Mouse (Mus musculus) hindbrain, embryonic 16.5 days (tissue): Measurements from ENCODE around the gene Psd4. TPM values are rescaled to one million over a fixed set of nuclear protein-coding genes. Genes with fewer than 3 reads are reported as not detected.

Source experiments
- ATAC-seq: fragments of 200-750 bp; cut with Nextera tagmentation; 2 replicates; pipeline ENCODE4 v1.8.0; 2017; ENCODE audit warnings: moderate TSS enrichment, moderate library complexity
- H3K27ac ChIP-seq: fragments of 300-500 bp; sonication (generic); 2 replicates; pipeline ENCODE4 v1.5.1; 2014; ENCODE audit warnings: low read depth, mild to moderate bottlenecking, control low read depth, low read length, moderate library complexity
- H3K27me3 ChIP-seq: fragments of 300-500 bp; sonication (generic); replicated peaks from 2 replicates; pipeline ENCODE4 v1.6.1; 2014; ENCODE audit warnings: low read length; ENCODE audit not compliant: control insufficient read depth, insufficient read depth
- H3K36me3 ChIP-seq: fragments of 300-500 bp; sonication (generic); 2 replicates; pipeline ENCODE4 v1.6.1; 2014; ENCODE audit warnings: mild to moderate bottlenecking, low read length, moderate library complexity, mixed read lengths; ENCODE audit not compliant: control insufficient read depth, insufficient read depth
- H3K4me1 ChIP-seq: fragments of 300-500 bp; sonication (generic); 2 replicates; pipeline ENCODE4 v1.6.1; 2014; ENCODE audit warnings: low read depth, low read length; ENCODE audit not compliant: control insufficient read depth, insufficient read depth
- H3K4me2 ChIP-seq: fragments of 300-500 bp; sonication (generic); 2 replicates; pipeline ENCODE4 v1.6.1; 2014; ENCODE audit warnings: mild to moderate bottlenecking, low read length, control low read depth, moderate library complexity
- H3K4me3 ChIP-seq: fragments of 300-500 bp; sonication (generic); 2 replicates; pipeline ENCODE4 v1.5.1; 2014; ENCODE audit warnings: mild to moderate bottlenecking, low read length, control low read depth, moderate library complexity
- H3K9ac ChIP-seq: fragments of 300-500 bp; sonication (generic); 2 replicates; pipeline ENCODE4 v1.6.1; 2014; ENCODE audit warnings: low read depth, mild to moderate bottlenecking, control low read depth, low read length, moderate library complexity
- H3K9me3 ChIP-seq: fragments of 300-500 bp; sonication (generic); 2 replicates; pipeline ENCODE4 v1.6.1; 2014; ENCODE audit warnings: mild to moderate bottlenecking, low read length, moderate library complexity; ENCODE audit not compliant: control insufficient read depth
- WGBS: fragments of 180-500 bp; shearing (Covaris S2); extraction: QIAGEN DNeasy Blood & Tissue Kit; methylation state at CpG from one replicate; pipeline ENCODE4 v1.1.7; 2014; 5-methylcytosine and 5-hydroxymethylcytosine counted together
- polyA plus RNA-seq: library from polyadenylated mRNA; unstranded; fragments of >200 nt; fragmentation: Nextera tagmentation; extraction: Ambion mirVana; gene quantifications from 2 replicates; pipeline ENCODE4 v1.2.1, GENCODE M21; 2015

The Psd4 gene
- polyA plus RNA-seq, 1 experiment from 2014 or later: 2.3 TPM

DNA sequence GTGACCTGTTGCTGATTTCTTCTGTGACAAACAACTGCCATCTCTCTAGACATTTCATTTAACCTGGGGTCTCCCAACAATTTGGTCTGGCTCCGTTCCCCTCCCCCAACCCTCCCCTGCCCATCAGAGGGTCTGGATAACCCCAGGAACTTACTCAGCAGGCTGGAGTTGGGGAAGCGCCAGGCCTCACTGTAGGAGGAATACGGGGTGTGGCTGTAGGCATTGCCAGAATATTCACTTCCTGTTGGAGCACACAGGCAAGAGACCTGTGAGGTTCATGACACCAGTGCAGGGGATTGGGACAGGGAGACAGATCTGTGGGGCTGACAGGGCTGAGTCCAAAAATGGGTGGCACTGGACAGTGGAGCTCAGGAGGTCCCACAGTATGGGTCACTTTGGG lies 55.4 kb downstream of the Psd4 start:
- Histone ChIP-seq H3K9me3 (no peaks in the 10 kb centered on the region), H3K4me1 (peaks cover 3% of the 10 kb centered on the region), H3K4me2 (no peak overlapping the region), H3K27me3 (no peaks in the 10 kb centered on the region), H3K27ac (no peak overlapping the region), H3K4me3 (no peak overlapping the region), H3K9ac (no peak overlapping the region), H3K36me3 (no peaks in the 10 kb centered on the region)
- 82% methylated on average over 3 of the region's 3 CpGs for WGBS
- no peak for ATAC-seq

DNA sequence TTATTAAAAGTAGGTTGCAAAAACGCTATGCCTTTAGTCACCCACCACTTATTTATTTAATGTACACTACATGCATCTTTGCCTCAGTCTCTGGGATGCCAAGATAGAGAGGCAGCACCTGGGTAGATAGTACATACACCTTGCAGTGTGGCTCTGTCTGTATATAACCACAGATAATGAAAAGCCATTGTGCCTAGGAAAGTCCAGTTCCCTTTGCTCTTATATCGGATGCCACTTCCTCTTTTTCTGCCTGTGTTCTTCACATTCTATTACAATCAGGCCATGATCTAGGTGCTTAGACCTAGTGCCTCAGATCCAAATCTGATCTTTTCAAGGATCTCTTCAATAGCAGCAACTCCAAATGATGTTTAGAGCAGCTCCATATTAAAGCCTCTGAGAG lies 58.2 kb downstream of the Psd4 start:
- H3K9ac ChIP-seq: no peak overlapping the region

DNA sequence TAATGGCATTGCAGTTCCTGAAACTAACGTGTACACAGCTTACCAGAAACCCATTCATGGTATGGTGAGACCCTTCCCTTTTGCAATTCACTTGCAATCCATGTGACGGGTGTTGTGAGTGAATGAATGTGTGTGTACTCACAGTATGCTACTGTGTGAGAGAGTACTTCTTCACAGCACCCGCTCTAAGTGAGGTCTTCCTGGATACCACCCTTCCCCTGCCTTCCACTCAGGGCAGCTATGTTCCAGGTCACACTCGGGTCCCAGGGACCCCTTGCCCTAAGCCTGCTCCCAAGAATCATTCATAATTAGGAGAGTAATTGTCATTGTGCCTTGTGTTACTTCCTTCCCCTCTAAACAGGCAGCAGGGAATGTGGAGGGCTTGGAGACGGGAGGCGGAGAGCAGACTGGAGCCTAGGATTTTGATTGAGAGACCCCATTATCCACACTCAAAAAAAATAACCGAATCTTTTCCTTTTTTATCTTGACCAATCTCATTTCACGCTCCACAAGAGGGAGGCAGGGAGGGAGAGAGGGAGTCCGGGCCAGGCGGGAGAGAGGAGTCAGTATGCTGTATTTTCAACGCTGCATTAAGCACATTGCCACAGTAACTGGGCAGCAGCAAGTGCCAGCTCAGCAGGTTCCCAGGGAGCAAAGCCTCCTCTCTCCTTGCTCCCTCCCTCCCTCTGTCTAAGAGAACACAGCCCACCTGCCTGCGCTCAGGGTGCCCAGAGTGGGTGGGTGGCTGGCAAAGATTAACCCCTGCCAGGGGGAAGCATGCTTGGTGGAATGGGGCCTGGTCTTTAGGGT lies 60.7 kb downstream of the Psd4 start:
- Histone ChIP-seq H3K9ac (0 out of 2 replicates have a peak overlapping the region, but pooled peaks have one; percentile 23), H3K9me3 (no peaks in the 10 kb centered on the region), H3K27me3 (no peaks in the 10 kb centered on the region), H3K4me2 (no peak overlapping the region), H3K27ac (peak overlapping the region; percentile 81), H3K4me3 (no peak overlapping the region), H3K36me3 (no peaks in the 10 kb centered on the region), H3K4me1 (peaks cover 10% of the 10 kb centered on the region)
- 17% methylated on average over 12 of the region's 12 CpGs for WGBS
- ATAC-seq: peak; percentile 96

More for the DNA sequence above, 58.2 kb downstream of the Psd4 start:
- no peaks in the 10 kb centered on the region for H3K36me3 ChIP-seq
- ATAC-seq: no peak
- H3K4me2 ChIP-seq: no peak overlapping the region
- no peaks in the 10 kb centered on the region for H3K9me3 ChIP-seq
- 79% methylated on average over 2 of the region's 2 CpGs for WGBS
- no peak overlapping the region for H3K4me3 ChIP-seq
- peaks cover 10% of the 10 kb centered on the region for H3K4me1 ChIP-seq
- no peak overlapping the region for H3K27ac ChIP-seq
- no peaks in the 10 kb centered on the region for H3K27me3 ChIP-seq

DNA sequence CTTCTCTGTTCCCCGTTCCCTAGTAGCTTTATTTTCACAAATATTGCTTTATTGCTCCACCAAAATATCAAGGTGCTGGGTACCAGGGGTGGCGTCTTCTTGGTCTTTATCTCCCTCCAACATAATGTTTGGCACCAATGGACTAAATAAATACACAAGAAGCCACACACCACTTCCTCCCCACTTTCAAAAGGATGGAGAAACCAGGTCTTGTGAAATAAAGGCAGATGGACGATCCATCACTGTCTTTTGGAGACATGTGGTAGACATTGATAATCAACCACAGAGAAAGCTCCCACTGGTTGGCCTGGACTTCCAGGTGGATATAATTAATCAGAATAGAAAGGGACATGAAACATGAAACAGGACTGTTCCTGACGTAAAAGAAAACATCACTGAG lies 62.4 kb downstream of the Psd4 start:
- no peaks in the 10 kb centered on the region for H3K9me3 ChIP-seq
- H3K27ac ChIP-seq: no peak overlapping the region
- H3K4me2 ChIP-seq: no peak overlapping the region
- no peak overlapping the region for H3K9ac ChIP-seq
- H3K27me3 ChIP-seq: no peaks in the 10 kb centered on the region
- ATAC-seq: no peak
- no peak overlapping the region for H3K4me3 ChIP-seq
- H3K36me3 ChIP-seq: no peaks in the 10 kb centered on the region
- 82% methylated on average over 4 of the region's 4 CpGs for WGBS
- H3K4me1 ChIP-seq: peaks cover 10% of the 10 kb centered on the region

DNA sequence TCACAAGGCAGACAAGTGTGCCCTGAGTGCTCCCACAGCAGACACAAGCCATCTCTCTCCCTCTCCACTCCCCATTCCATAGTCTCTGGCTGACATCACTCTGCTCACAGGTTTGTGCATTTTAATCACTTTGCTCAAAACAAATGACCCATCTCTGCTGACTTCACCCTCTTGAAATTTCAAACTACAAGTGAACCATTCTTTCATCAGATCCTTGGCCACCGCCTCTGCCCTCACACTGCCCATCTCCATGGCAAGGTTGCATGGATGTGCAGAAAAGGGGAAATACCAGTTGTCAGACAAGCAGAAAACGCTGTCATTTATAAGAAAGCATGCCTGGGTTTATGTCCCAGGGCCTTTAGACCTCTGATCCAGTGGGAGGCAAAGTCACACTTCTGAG lies 67.3 kb downstream of the Psd4 start:
- H3K9ac ChIP-seq: no peak overlapping the region
- no peaks in the 10 kb centered on the region for H3K36me3 ChIP-seq
- no peaks in the 10 kb centered on the region for H3K4me1 ChIP-seq
- H3K27ac ChIP-seq: no peak overlapping the region
- no peak overlapping the region for H3K4me2 ChIP-seq
- no peak overlapping the region for H3K4me3 ChIP-seq
- WGBS: 84% methylated on average over 2 of the region's 2 CpGs
- no peaks in the 10 kb centered on the region for H3K27me3 ChIP-seq
- ATAC-seq: no peak
- no peaks in the 10 kb centered on the region for H3K9me3 ChIP-seq

DNA sequence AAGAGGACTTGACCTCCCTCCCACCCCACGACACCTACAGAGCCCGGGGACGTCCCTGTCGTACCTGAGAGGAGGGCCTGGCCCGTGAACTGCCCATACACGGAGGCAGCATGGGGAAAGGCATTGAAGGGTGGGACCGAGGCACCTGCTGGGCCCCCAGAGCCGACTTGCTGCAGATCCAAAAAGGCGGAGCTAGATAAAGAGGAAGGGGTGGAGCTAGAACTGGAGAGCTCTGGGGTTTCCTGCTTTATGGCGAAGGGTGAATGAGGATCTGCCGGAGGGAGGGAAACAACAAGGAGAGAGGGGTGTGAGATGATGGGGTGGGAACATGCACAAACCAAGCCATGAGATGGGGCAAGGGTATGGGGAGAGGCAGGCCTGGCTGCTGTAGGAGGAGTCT lies 68.3 kb downstream of the Psd4 start:
- Histone ChIP-seq H3K9me3 (no peaks in the 10 kb centered on the region), H3K36me3 (no peaks in the 10 kb centered on the region), H3K27ac (no peak overlapping the region), H3K4me1 (no peaks in the 10 kb centered on the region), H3K4me2 (no peak overlapping the region), H3K27me3 (no peaks in the 10 kb centered on the region), H3K9ac (no peak overlapping the region), H3K4me3 (no peak overlapping the region)
- ATAC-seq: no peak
- 83% methylated on average over 11 of the region's 11 CpGs for WGBS

DNA sequence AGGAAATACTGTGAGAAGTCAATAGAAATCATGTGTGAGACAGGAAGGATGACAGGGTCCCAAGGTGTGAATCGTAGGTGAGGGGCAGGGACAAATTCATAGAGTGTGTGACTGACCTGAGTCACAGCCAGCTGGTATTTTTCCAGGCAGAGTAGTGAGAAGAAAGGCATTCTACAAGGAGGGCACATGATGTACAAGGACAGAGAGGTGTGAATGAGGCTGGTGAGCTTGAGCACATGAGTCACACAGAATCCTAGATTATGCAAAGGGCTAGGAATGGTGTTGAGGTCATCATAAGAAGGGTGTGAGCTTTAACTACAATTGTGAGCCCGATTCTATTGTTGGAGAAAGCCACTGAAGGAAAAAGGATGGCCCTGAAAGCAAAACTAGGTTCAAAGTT lies 72.7 kb downstream of the Psd4 start:
- WGBS: 79% methylated on average over 2 of the region's 2 CpGs

DNA sequence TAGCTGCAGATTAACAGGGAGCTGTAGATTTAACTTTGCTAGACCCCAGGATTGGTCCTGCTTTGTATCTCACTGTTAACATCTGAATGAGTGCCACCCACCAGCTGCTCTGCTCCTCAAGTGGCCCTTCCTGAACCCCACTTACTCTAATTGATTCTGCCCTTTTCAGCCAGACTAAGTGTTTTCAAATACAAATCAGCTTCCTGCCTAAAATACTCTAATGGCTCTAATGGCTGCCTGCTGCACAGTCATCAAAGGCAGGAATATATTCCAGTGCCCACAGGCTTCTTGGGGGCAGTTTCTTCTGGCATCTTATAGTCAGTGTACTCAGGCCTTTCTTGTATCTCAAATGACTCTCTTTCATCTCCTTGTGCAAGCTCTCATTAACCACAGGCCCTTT lies 74.5 kb downstream of the Psd4 start:
- Histone ChIP-seq H3K36me3 (no peaks in the 10 kb centered on the region), H3K4me2 (no peak overlapping the region), H3K9me3 (no peaks in the 10 kb centered on the region), H3K27me3 (no peaks in the 10 kb centered on the region), H3K27ac (no peak overlapping the region), H3K4me3 (no peak overlapping the region), H3K9ac (no peak overlapping the region), H3K4me1 (no peaks in the 10 kb centered on the region)
- ATAC-seq: no peak

More for the DNA sequence above, 72.7 kb downstream of the Psd4 start:
- no peak overlapping the region for H3K4me3 ChIP-seq
- no peak overlapping the region for H3K9ac ChIP-seq
- H3K36me3 ChIP-seq: no peaks in the 10 kb centered on the region
- H3K27ac ChIP-seq: no peak overlapping the region
- no peaks in the 10 kb centered on the region for H3K27me3 ChIP-seq
- no peak for ATAC-seq
- no peaks in the 10 kb centered on the region for H3K4me1 ChIP-seq
- H3K4me2 ChIP-seq: no peak overlapping the region
- no peaks in the 10 kb centered on the region for H3K9me3 ChIP-seq

DNA sequence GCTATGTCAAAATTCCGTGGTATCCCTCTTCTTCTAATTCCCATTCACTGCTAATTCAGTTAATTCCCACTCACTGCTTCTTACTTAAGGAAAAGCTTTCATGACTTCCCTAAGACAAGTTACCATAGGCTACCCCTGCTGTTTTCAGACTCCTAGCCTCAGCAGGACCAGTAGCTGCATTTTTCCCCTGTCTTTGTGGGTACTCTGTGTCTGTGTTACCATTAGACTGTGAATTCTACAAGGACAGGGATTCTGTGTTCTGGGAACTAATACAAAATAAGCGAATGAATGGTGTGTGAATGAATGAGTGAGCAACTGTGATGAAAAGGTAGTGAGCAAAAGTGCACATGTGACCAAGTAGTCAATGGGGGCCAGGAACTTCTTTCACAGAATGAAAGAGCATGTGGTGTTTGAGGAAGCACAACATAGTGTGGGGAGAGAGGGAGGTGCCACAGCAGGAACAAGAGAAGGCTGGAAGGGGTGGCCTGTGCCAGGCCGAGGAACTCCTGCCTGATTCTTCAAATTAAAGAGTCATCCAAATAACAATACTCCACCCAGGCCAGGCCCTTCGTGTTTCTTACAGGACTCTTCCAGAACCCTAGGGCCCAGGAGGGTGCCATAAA lies 75.0 kb downstream of the Psd4 start:
- no peaks in the 10 kb centered on the region for H3K9me3 ChIP-seq
- H3K27me3 ChIP-seq: no peaks in the 10 kb centered on the region
- ATAC-seq: peak; percentile 18; the same call in 1 of the 2 replicates
- 55% methylated on average over 4 of the region's 4 CpGs for WGBS
- H3K4me3 ChIP-seq: no peak overlapping the region
- no peaks in the 10 kb centered on the region for H3K4me1 ChIP-seq
- no peak overlapping the region for H3K9ac ChIP-seq
- no peak overlapping the region for H3K4me2 ChIP-seq
- H3K36me3 ChIP-seq: no peaks in the 10 kb centered on the region
- no peak overlapping the region for H3K27ac ChIP-seq
